Mouse (Mus musculus): ENCODE data around the gene Fut4.

- TF ChIP-seq CTCF (IDR thresholded peaks at IDR 0.05; ENCODE audit: borderline replicate concordance, insufficient read depth, low read length) (no peak), POLR2A (IDR thresholded peaks at IDR 0.05; ENCODE audit: low read depth, low read length) (no peak)
Observed at GRCm38 (mm10) chr9:14715258-14715657, 36.9 kb downstream of the Fut4 start.

Data from embryonic fibroblast, embryonic 13.5 days (primary cell).